Mouse (Mus musculus) lung, postnatal 0 days (tissue): ENCODE measurements around the gene Ppp2r5e.

Source experiments
- CTCF ChIP-seq: IDR thresholded peaks from 2 replicates; pipeline ENCODE4 v1.5.1; 2016; ENCODE audit warnings: antibody characterized with exemption, mild to moderate bottlenecking
- EP300 ChIP-seq: IDR thresholded peaks from 2 replicates; pipeline ENCODE4 v1.6.1; 2016; ENCODE audit warnings: antibody characterized with exemption, mild to moderate bottlenecking, control low read depth

DNA sequence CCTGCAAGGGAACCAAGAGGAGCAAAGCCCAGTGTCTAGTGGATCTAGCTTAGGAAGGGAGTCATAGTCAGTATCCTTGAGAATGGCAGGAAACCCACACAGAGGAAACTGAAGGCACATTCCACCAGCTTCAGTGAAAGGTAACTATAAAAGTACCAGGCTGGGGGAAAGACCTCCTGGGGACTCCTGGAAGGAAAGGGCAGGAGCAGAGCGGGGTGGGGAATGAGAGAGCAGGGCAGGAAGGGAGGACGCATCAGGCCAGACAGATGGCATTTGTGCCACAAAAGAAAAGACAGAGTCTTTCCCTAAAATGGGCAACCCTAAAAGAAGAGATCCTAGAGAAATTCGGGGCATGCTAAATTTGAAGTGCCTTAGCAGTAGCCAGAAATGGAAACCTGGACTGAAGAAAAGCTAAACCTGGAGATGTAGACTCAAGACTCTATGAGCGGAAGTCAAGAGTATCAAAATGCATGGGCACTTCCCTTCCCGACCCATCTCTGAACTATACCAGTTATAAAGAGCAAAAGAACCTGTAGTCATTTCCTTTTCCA, 55.3 kb downstream of the Ppp2r5e start:
- no peak for TF ChIP-seq EP300
- no peak for TF ChIP-seq CTCF
